Mouse (Mus musculus): ENCODE measurements around the gene Ccno. TPM values are rescaled to one million over a fixed set of nuclear protein-coding genes. Genes with fewer than 3 reads are reported as not detected.
"Not testable (repeated sequence)": the region's sequence is repeated elsewhere in the genome, so short reads cannot be mapped to it uniquely, and the experiment has no call there.

The Ccno gene
- polyA plus RNA-seq, 1 experiment from 2014 or later = 0.63 TPM

GRCm38 (mm10) chr13:113000576-113001318 is 13.1 kb downstream of the Ccno start:
- H3K4me3 ChIP-seq (ENCODE audit: control insufficient read depth in 1 of 2, insufficient read depth in 1 of 2, low read depth in 1 of 2, low read length in 2 of 2) = no peak overlapping the region
- H3K4me1 ChIP-seq (ENCODE audit: control insufficient read depth in 2 of 2, insufficient read depth in 2 of 2, low read length in 2 of 2) = no peaks in the 10 kb centered on the region; a peak in 1 of 4 replicates
- H3K9me3 ChIP-seq (ENCODE audit: control insufficient read depth, low read length) = no peaks in the 10 kb centered on the region
- H3K36me3 ChIP-seq (ENCODE audit: control insufficient read depth, insufficient read depth, low read length) = no peaks in the 10 kb centered on the region
- H3K4me2 ChIP-seq (ENCODE audit: low read length) = no peak overlapping the region
- H3K27me3 ChIP-seq (ENCODE audit: control insufficient read depth, insufficient read depth, low read length) = peaks cover 54% of the 10 kb centered on the region
- no peak overlapping the region for H3K27ac ChIP-seq (replicated peaks in 1 of 2; ENCODE audit: control insufficient read depth in 1 of 2, insufficient read depth in 1 of 2, low read depth in 2 of 2, low read length in 2 of 2)
- 63% methylated on average over 9 of the region's 9 CpGs for whole genome bisulfite sequencing
- ATAC-seq (ENCODE audit: insufficient number of reproducible peaks, insufficient read depth, low FRiP score, low read depth) = no peak
- H3K9ac ChIP-seq (ENCODE audit: low read length) = no peak overlapping the region

- no peak for ATAC-seq (ENCODE audit: insufficient number of reproducible peaks, insufficient read depth, low FRiP score, low read depth)
- WGBS = 69% methylated on average over 6 of the region's 6 CpGs
- Histone ChIP-seq H3K27ac (replicated peaks in 1 of 2; ENCODE audit: control insufficient read depth in 1 of 2, insufficient read depth in 1 of 2, low read depth in 2 of 2, low read length in 2 of 2) (no peak overlapping the region), H3K36me3 (ENCODE audit: control insufficient read depth, insufficient read depth, low read length) (no peaks in the 10 kb centered on the region), H3K27me3 (ENCODE audit: control insufficient read depth, insufficient read depth, low read length) (no peaks in the 10 kb centered on the region), H3K4me1 (ENCODE audit: control insufficient read depth in 2 of 2, insufficient read depth in 2 of 2, low read length in 2 of 2) (peaks cover 2 to 7% of the 10 kb centered on the region in 2 experiments; a peak in 2 of 4 replicates), H3K9me3 (ENCODE audit: control insufficient read depth, low read length) (no peaks in the 10 kb centered on the region), H3K4me3 (ENCODE audit: control insufficient read depth in 1 of 2, insufficient read depth in 1 of 2, low read depth in 1 of 2, low read length in 2 of 2) (peak overlapping the region in 1 of 2 experiments; percentile 41; a peak in 1 of 4 replicates), H3K4me2 (ENCODE audit: low read length) (peak overlapping the region; percentile 73), H3K9ac (ENCODE audit: low read length) (no peak overlapping the region)
Observed at GRCm38 (mm10) chr13:113012683-113013082, 25.1 kb downstream of the Ccno start.

GRCm38 (mm10) chr13:113013174-113013953 is 25.8 kb downstream of the Ccno start:
- not testable (repeated sequence) for ATAC-seq (ENCODE audit: insufficient number of reproducible peaks, insufficient read depth, low FRiP score, low read depth); H3K27me3 ChIP-seq (ENCODE audit: control insufficient read depth, insufficient read depth, low read length); H3K4me1 ChIP-seq (ENCODE audit: control insufficient read depth in 2 of 2, insufficient read depth in 2 of 2, low read length in 2 of 2); H3K36me3 ChIP-seq (ENCODE audit: control insufficient read depth, insufficient read depth, low read length); H3K27ac ChIP-seq (replicated peaks in 1 of 2; ENCODE audit: control insufficient read depth in 1 of 2, insufficient read depth in 1 of 2, low read depth in 2 of 2, low read length in 2 of 2); H3K9me3 ChIP-seq (ENCODE audit: control insufficient read depth, low read length)
- WGBS = 21% methylated on average over 18 of the region's 20 CpGs
- H3K4me2 ChIP-seq (ENCODE audit: low read length) = peak overlapping the region; percentile 73
- H3K9ac ChIP-seq (ENCODE audit: low read length) = peak overlapping the region; percentile 57; the same call in 1 of the 2 replicates
- peak overlapping the region; percentile 41 to 48 for H3K4me3 ChIP-seq (ENCODE audit: control insufficient read depth in 1 of 2, insufficient read depth in 1 of 2, low read depth in 1 of 2, low read length in 2 of 2)

GRCm38 (mm10) chr13:113021521-113021920 is 33.9 kb downstream of the Ccno start:
- Histone ChIP-seq H3K36me3 (ENCODE audit: control insufficient read depth, insufficient read depth, low read length) (no peaks in the 10 kb centered on the region), H3K4me1 (ENCODE audit: control insufficient read depth in 2 of 2, insufficient read depth in 2 of 2, low read length in 2 of 2) (no peaks in the 10 kb centered on the region), H3K4me2 (ENCODE audit: low read length) (no peak overlapping the region), H3K27me3 (ENCODE audit: control insufficient read depth, insufficient read depth, low read length) (no peaks in the 10 kb centered on the region), H3K9me3 (ENCODE audit: control insufficient read depth, low read length) (no peaks in the 10 kb centered on the region), H3K27ac (replicated peaks in 1 of 2; ENCODE audit: control insufficient read depth in 1 of 2, insufficient read depth in 1 of 2, low read depth in 2 of 2, low read length in 2 of 2) (no peak overlapping the region), H3K9ac (ENCODE audit: low read length) (no peak overlapping the region), H3K4me3 (ENCODE audit: control insufficient read depth in 1 of 2, insufficient read depth in 1 of 2, low read depth in 1 of 2, low read length in 2 of 2) (no peak overlapping the region)
- ATAC-seq (ENCODE audit: insufficient number of reproducible peaks, insufficient read depth, low FRiP score, low read depth) = no peak
- 83% methylated on average over 2 of the region's 2 CpGs for WGBS

GRCm38 (mm10) chr13:113022467-113022866 is 34.9 kb downstream of the Ccno start:
- 81% methylated on average over 8 of the region's 8 CpGs for WGBS
- H3K9me3 ChIP-seq (ENCODE audit: control insufficient read depth, low read length) = no peaks in the 10 kb centered on the region
- no peak overlapping the region for H3K27ac ChIP-seq (replicated peaks in 1 of 2; ENCODE audit: control insufficient read depth in 1 of 2, insufficient read depth in 1 of 2, low read depth in 2 of 2, low read length in 2 of 2)
- no peaks in the 10 kb centered on the region for H3K27me3 ChIP-seq (ENCODE audit: control insufficient read depth, insufficient read depth, low read length)
- H3K9ac ChIP-seq (ENCODE audit: low read length) = no peak overlapping the region
- no peaks in the 10 kb centered on the region for H3K36me3 ChIP-seq (ENCODE audit: control insufficient read depth, insufficient read depth, low read length)
- H3K4me1 ChIP-seq (ENCODE audit: control insufficient read depth in 2 of 2, insufficient read depth in 2 of 2, low read length in 2 of 2) = no peaks in the 10 kb centered on the region
- no peak overlapping the region for H3K4me3 ChIP-seq (ENCODE audit: control insufficient read depth in 1 of 2, insufficient read depth in 1 of 2, low read depth in 1 of 2, low read length in 2 of 2)
- no peak overlapping the region for H3K4me2 ChIP-seq (ENCODE audit: low read length)
- no peak for ATAC-seq (ENCODE audit: insufficient number of reproducible peaks, insufficient read depth, low FRiP score, low read depth)

- Histone ChIP-seq H3K9ac (ENCODE audit: low read length) (no peak overlapping the region), H3K27me3 (ENCODE audit: control insufficient read depth, insufficient read depth, low read length) (0 out of 2 replicates have a peak, but pooled peaks cover under 1% of the 10 kb centered on the region), H3K9me3 (ENCODE audit: control insufficient read depth, low read length) (no peaks in the 10 kb centered on the region), H3K4me2 (ENCODE audit: low read length) (no peak overlapping the region), H3K27ac (replicated peaks in 1 of 2; ENCODE audit: control insufficient read depth in 1 of 2, insufficient read depth in 1 of 2, low read depth in 2 of 2, low read length in 2 of 2) (no peak overlapping the region), H3K4me3 (ENCODE audit: control insufficient read depth in 1 of 2, insufficient read depth in 1 of 2, low read depth in 1 of 2, low read length in 2 of 2) (no peak overlapping the region), H3K36me3 (ENCODE audit: control insufficient read depth, insufficient read depth, low read length) (no peaks in the 10 kb centered on the region), H3K4me1 (ENCODE audit: control insufficient read depth in 2 of 2, insufficient read depth in 2 of 2, low read length in 2 of 2) (no peaks in the 10 kb centered on the region)
- no peak for ATAC-seq (ENCODE audit: insufficient number of reproducible peaks, insufficient read depth, low FRiP score, low read depth)
- 76% methylated on average over 17 of the region's 17 CpGs for WGBS
Observed at GRCm38 (mm10) chr13:113023274-113024143, 35.9 kb downstream of the Ccno start.

- peak overlapping the region; percentile 54 to 64; a peak in 3 of 4 replicates for H3K4me3 ChIP-seq (ENCODE audit: control insufficient read depth in 1 of 2, insufficient read depth in 1 of 2, low read depth in 1 of 2, low read length in 2 of 2)
- H3K36me3 ChIP-seq (ENCODE audit: control insufficient read depth, insufficient read depth, low read length) = no peaks in the 10 kb centered on the region
- no peak overlapping the region for H3K27ac ChIP-seq (replicated peaks in 1 of 2; ENCODE audit: control insufficient read depth in 1 of 2, insufficient read depth in 1 of 2, low read depth in 2 of 2, low read length in 2 of 2)
- WGBS = 3% methylated on average over 7 of the region's 7 CpGs
- peaks cover 4 to 6% of the 10 kb centered on the region in 2 experiments; a peak in 2 of 4 replicates for H3K4me1 ChIP-seq (ENCODE audit: control insufficient read depth in 2 of 2, insufficient read depth in 2 of 2, low read length in 2 of 2)
- peaks cover 57% of the 10 kb centered on the region for H3K27me3 ChIP-seq (ENCODE audit: control insufficient read depth, insufficient read depth, low read length)
- no peak for ATAC-seq (ENCODE audit: insufficient number of reproducible peaks, insufficient read depth, low FRiP score, low read depth)
- peak overlapping the region; percentile 98 for H3K4me2 ChIP-seq (ENCODE audit: low read length)
- H3K9me3 ChIP-seq (ENCODE audit: control insufficient read depth, low read length) = no peaks in the 10 kb centered on the region
- peak overlapping the region; percentile 61 for H3K9ac ChIP-seq (ENCODE audit: low read length)
Observed at GRCm38 (mm10) chr13:113031351-113031750, 43.7 kb downstream of the Ccno start.
